Mouse (Mus musculus) spleen, postnatal 0 days (tissue): ENCODE measurements around the gene Pramel1. TPM values are rescaled to one million over a fixed set of nuclear protein-coding genes. Genes with fewer than 3 reads are reported as not detected.

ENCODE experiments used
- polyA plus RNA-seq: library from polyadenylated mRNA; unstranded; fragments of >200 nt; fragmentation: Nextera tagmentation; extraction: Ambion mirVana; gene quantifications from 2 replicates; pipeline ENCODE4 v1.2.1, GENCODE M21; 2015

Gene Pramel1
- polyA plus RNA-seq = not detected in 2 replicates

DNA sequence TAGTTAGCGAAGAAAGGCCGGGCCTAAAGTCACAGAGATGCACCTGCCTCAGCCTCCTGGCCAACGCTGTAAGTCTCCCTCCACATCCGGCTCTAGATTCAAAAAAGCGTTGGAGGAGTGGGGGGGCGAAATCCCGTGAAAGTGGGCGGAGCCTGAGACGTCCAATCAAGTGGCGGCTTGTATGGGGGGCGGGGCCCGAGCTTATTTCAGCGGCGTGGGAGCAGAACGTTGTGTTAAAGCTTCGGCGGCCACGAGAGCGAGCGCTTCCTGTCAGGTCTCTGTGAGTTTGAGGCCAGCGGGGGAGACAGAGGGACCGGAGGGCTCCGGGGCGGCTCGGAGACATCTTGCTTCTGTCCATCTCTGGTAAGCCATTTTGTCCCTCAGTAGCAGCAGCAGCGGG is at the start of gene Pramel1:
Gene Pramel1, plus strand, starts transcription at position 248 of the 400 bp plus-strand sequence.

GRCm38 (mm10) chr4:143349484-143349906 is 44.7 kb upstream of the Pramel1 start, which contains the start of gene Lrrc38:
Gene Lrrc38, plus strand, starts transcription at chr4:143349757.

GRCm38 (mm10) chr4:143412219-143413092 is 18.2 kb downstream of the Pramel1 start, which contains the start of gene Pramef8:
Gene Pramef8, plus strand, starts transcription at chr4:143412426.

Other genes starting within 250 kb of the Pramel1 start
- gene Prdm2, start 181.4 kb upstream of the Pramel1 start, polyA plus RNA-seq = 4.1 and 4.4 TPM in 2 replicates
- gene Pdpn, start 94.9 kb upstream of the Pramel1 start, polyA plus RNA-seq = 9.6 and 11.0 TPM in 2 replicates
- gene Lrrc38, start 44.7 kb upstream of the Pramel1 start, polyA plus RNA-seq = not detected in 2 replicates
- 4.5 and 4.7 TPM in 2 replicates for gene Pramef8, start 18.0 kb downstream of the Pramel1 start, polyA plus RNA-seq
- gene Oog4, start 55.9 kb downstream of the Pramel1 start, polyA plus RNA-seq = not detected in 2 replicates
- gene Gm13043, start 116.9 kb downstream of the Pramel1 start, polyA plus RNA-seq = not detected in 2 replicates
- gene Gm13040, start 141.5 kb downstream of the Pramel1 start, polyA plus RNA-seq = not detected in 2 replicates
- gene BC080695, start 157.3 kb downstream of the Pramel1 start, polyA plus RNA-seq = not detected in 2 replicates
- gene Gm13057, start 157.3 kb downstream of the Pramel1 start, polyA plus RNA-seq = not detected in 2 replicates
- not detected in 2 replicates for gene Gm13083, start 220.6 kb downstream of the Pramel1 start, polyA plus RNA-seq